Mouse (Mus musculus): ENCODE results near the gene Gm20683. TPM values are rescaled to one million over a fixed set of nuclear protein-coding genes. Genes with fewer than 3 reads are reported as not detected.
"Not testable (repeated sequence)": the region's sequence is repeated elsewhere in the genome, so short reads cannot be mapped to it uniquely, and the experiment has no call there.

Gm20683 gene
- polyA plus RNA-seq, 1 experiment from 2014 or later, result 1.7 TPM

- WGBS, result 40% methylated on average over 4 of the region's 4 CpGs
- peaks cover 97% of the 10 kb centered on the region for H3K4me1 ChIP-seq
- peak; percentile 66 for DNase-seq (ENCODE audit: low spot score)
Observed at GRCm38 (mm10) chr17:25879261-25879660, 37.7 kb upstream of the Gm20683 start.

GRCm38 (mm10) chr17:25878611-25879180, 37.1 kb upstream of the Gm20683 start:
- WGBS, result 88% methylated on average over 19 of the region's 19 CpGs
- Histone ChIP-seq H3K4me1 (peaks cover 97% of the 10 kb centered on the region), H3K9me3 (replicated peaks) (no peaks in the 10 kb centered on the region), H3K36me3 (peaks cover 48% of the 10 kb centered on the region), H3K27me3 (ENCODE audit: low read depth, poor library complexity, severe bottlenecking) (no peaks in the 10 kb centered on the region), H3K27ac (replicated peaks) (peak overlapping the region; percentile 90), H3K4me3 (peak overlapping the region; percentile 30)
- DNase-seq (ENCODE audit: low spot score), result no peak

More at GRCm38 (mm10) chr17:25879261-25879660, 37.7 kb upstream of the Gm20683 start:
- Histone ChIP-seq H3K36me3 (peaks cover 54% of the 10 kb centered on the region), H3K27ac (replicated peaks) (peak overlapping the region; percentile 90), H3K27me3 (ENCODE audit: low read depth, poor library complexity, severe bottlenecking) (no peaks in the 10 kb centered on the region), H3K4me3 (peak overlapping the region; percentile 30), H3K9me3 (replicated peaks) (no peaks in the 10 kb centered on the region)

- Histone ChIP-seq H3K4me3 (peak overlapping the region; percentile 20; the same call in 1 of the 2 replicates), H3K4me1 (peaks cover 90% of the 10 kb centered on the region), H3K9me3 (replicated peaks) (no peaks in the 10 kb centered on the region), H3K27ac (replicated peaks) (peak overlapping the region; percentile 90; the same call in 1 of the 2 replicates), H3K36me3 (peaks cover 41% of the 10 kb centered on the region), H3K27me3 (ENCODE audit: low read depth, poor library complexity, severe bottlenecking) (no peaks in the 10 kb centered on the region)
- DNase-seq (ENCODE audit: low spot score), result no peak
- WGBS, result 93% methylated on average over 32 of the region's 32 CpGs
Observed at GRCm38 (mm10) chr17:25877741-25878610, 36.4 kb upstream of the Gm20683 start.

GRCm38 (mm10) chr17:25877025-25877424, 35.5 kb upstream of the Gm20683 start:
- Histone ChIP-seq H3K4me3 (peak overlapping the region; percentile 81), H3K9me3 (replicated peaks) (no peaks in the 10 kb centered on the region), H3K27me3 (ENCODE audit: low read depth, poor library complexity, severe bottlenecking) (no peaks in the 10 kb centered on the region), H3K27ac (replicated peaks) (no peak overlapping the region), H3K4me1 (peaks cover 84% of the 10 kb centered on the region), H3K36me3 (peaks cover 32% of the 10 kb centered on the region)
- DNase-seq (ENCODE audit: low spot score), result no peak
- WGBS, result 91% methylated on average over 3 of the region's 3 CpGs

GRCm38 (mm10) chr17:25876347-25876915, 34.9 kb upstream of the Gm20683 start:
- Histone ChIP-seq H3K4me1 (peaks cover 78% of the 10 kb centered on the region), H3K27me3 (ENCODE audit: low read depth, poor library complexity, severe bottlenecking) (no peaks in the 10 kb centered on the region), H3K27ac (replicated peaks) (peak overlapping the region; percentile 93), H3K4me3 (peak overlapping the region; percentile 81), H3K36me3 (peaks cover 32% of the 10 kb centered on the region), H3K9me3 (replicated peaks) (no peaks in the 10 kb centered on the region)
- WGBS, result 56% methylated on average over 10 of the region's 10 CpGs
- DNase-seq (ENCODE audit: low spot score), result no peak

GRCm38 (mm10) chr17:25875171-25876136, 33.9 kb upstream of the Gm20683 start:
- Histone ChIP-seq H3K27ac (replicated peaks) (peak overlapping the region; percentile 93), H3K36me3 (peaks cover 32% of the 10 kb centered on the region), H3K4me3 (peak overlapping the region; percentile 81), H3K27me3 (ENCODE audit: low read depth, poor library complexity, severe bottlenecking) (no peaks in the 10 kb centered on the region), H3K4me1 (peaks cover 68% of the 10 kb centered on the region), H3K9me3 (replicated peaks) (no peaks in the 10 kb centered on the region)
- peak; percentile 91 for DNase-seq (ENCODE audit: low spot score)
- WGBS, result 1% methylated on average over 59 of the region's 59 CpGs

- H3K36me3 ChIP-seq, result peaks cover 32% of the 10 kb centered on the region
- under 1% methylated on average over 25 of the region's 25 CpGs for WGBS
- peaks cover 61% of the 10 kb centered on the region for H3K4me1 ChIP-seq
- no peaks in the 10 kb centered on the region for H3K9me3 ChIP-seq (replicated peaks)
- peak; percentile 91 for DNase-seq (ENCODE audit: low spot score)
- H3K27me3 ChIP-seq (ENCODE audit: low read depth, poor library complexity, severe bottlenecking), result no peaks in the 10 kb centered on the region
- peak within 1 kb of the TSS; percentile 93 for H3K27ac ChIP-seq (replicated peaks)
- H3K4me3 ChIP-seq, result peak within 1 kb of the TSS; percentile 81
Observed at GRCm38 (mm10) chr17:25874721-25875170, 33.2 kb upstream of the Gm20683 start, which contains the start of gene Mettl26. Mettl26 (plus strand) TSS chr17:25875074.

- H3K36me3 ChIP-seq, result peaks cover 27% of the 10 kb centered on the region
- DNase-seq (ENCODE audit: low spot score), result no peak
- peaks cover 60% of the 10 kb centered on the region for H3K4me1 ChIP-seq
- H3K27ac ChIP-seq (replicated peaks), result peak overlapping the region; percentile 93
- H3K9me3 ChIP-seq (replicated peaks), result no peaks in the 10 kb centered on the region
- H3K4me3 ChIP-seq, result peak overlapping the region; percentile 81
- WGBS, result 7% methylated on average over 14 of the region's 14 CpGs
- no peaks in the 10 kb centered on the region for H3K27me3 ChIP-seq (ENCODE audit: low read depth, poor library complexity, severe bottlenecking)
Observed at GRCm38 (mm10) chr17:25874148-25874720, 32.7 kb upstream of the Gm20683 start.

GRCm38 (mm10) chr17:25873405-25874147, 32.0 kb upstream of the Gm20683 start:
- WGBS, result 85% methylated on average over 11 of the region's 11 CpGs
- no peak for DNase-seq (ENCODE audit: low spot score)
- H3K36me3 ChIP-seq, result peaks cover 21% of the 10 kb centered on the region
- peaks cover 60% of the 10 kb centered on the region for H3K4me1 ChIP-seq
- H3K27me3 ChIP-seq (ENCODE audit: low read depth, poor library complexity, severe bottlenecking), result no peaks in the 10 kb centered on the region
- H3K27ac ChIP-seq (replicated peaks), result peak overlapping the region; percentile 93; the same call in 1 of the 2 replicates
- peak overlapping the region; percentile 81 for H3K4me3 ChIP-seq
- H3K9me3 ChIP-seq (replicated peaks), result no peaks in the 10 kb centered on the region

- Histone ChIP-seq H3K27ac (replicated peaks) (no peak overlapping the region), H3K36me3 (peaks cover 12% of the 10 kb centered on the region), H3K27me3 (ENCODE audit: low read depth, poor library complexity, severe bottlenecking) (no peaks in the 10 kb centered on the region), H3K4me3 (no peak overlapping the region), H3K9me3 (replicated peaks) (no peaks in the 10 kb centered on the region), H3K4me1 (peaks cover 60% of the 10 kb centered on the region)
- no peak for DNase-seq (ENCODE audit: low spot score)
- WGBS, result 85% methylated on average over 3 of the region's 3 CpGs
Observed at GRCm38 (mm10) chr17:25872676-25873075, 31.1 kb upstream of the Gm20683 start.

- not testable (repeated sequence) for H3K27me3 ChIP-seq (ENCODE audit: low read depth, poor library complexity, severe bottlenecking); H3K9me3 ChIP-seq (replicated peaks); H3K27ac ChIP-seq (replicated peaks); H3K4me3 ChIP-seq; DNase-seq (ENCODE audit: low spot score); H3K36me3 ChIP-seq
- H3K4me1 ChIP-seq, result peaks cover 59% of the 10 kb centered on the region
Observed at GRCm38 (mm10) chr17:25871566-25871965, 30.0 kb upstream of the Gm20683 start.
